Mouse (Mus musculus) fat pad, adult 2 months (tissue): ENCODE results near the gene BC025920.
"Not testable (repeated sequence)": the region's sequence is repeated elsewhere in the genome, so short reads cannot be mapped to it uniquely, and the experiment has no call there.

Experiments
- DNase-seq: peaks from one replicate; pipeline ENCODE4 v3.0.0-alpha.2; 2011; ENCODE audit warnings: low read depth, low spot score; ENCODE audit errors: extremely low read depth

The BC025920 gene

GRCm38 (mm10) chr10:81602741-81603151 lies 3.3 kb upstream of the BC025920 start:
- DNase-seq: no peak

DNA sequence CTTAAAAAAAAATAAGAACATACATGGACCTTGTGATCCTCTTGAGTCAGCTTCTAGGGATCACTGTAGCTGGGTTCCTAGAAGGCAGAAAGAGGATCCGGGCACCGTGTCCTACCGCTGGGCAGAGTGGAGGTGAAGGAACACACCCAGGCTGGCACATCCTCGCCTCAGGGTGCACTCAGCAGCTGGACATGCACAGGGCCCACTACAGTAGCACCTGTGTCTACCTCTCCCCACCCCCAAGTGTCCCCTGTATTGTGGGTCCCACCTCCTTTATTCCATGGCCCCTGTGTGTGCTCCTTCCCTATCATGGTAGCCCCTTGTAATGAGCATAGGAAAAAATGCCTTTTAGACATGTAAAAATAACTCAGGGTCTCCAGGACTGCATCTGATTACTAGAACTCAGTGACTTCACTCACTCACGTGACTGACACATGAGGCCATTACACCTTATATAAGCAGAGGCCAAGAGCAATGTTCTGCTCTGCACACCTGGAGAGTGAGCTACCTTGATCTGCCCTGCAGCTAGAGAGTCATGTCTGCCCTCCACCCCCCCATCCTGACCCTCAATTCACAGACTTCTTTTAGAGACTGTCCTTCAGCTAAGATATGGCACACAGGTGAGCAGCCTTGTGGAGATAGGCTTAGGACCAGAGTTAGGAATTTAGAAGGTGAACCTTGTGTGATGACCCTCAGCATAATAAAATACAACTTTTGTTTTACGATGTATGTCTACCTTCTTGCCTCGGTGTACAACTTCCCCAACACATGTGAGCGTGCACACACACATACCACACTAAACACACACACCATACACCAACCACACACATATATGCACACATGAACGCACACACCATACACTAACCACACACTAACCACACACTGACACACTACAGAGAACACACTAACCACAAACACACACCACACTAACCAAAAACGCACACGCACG lies 1.8 kb upstream of the BC025920 start:
- no peak for DNase-seq

GRCm38 (mm10) chr10:81604968-81605665 lies 953 bp upstream of the BC025920 start:
- no peak for DNase-seq

DNA sequence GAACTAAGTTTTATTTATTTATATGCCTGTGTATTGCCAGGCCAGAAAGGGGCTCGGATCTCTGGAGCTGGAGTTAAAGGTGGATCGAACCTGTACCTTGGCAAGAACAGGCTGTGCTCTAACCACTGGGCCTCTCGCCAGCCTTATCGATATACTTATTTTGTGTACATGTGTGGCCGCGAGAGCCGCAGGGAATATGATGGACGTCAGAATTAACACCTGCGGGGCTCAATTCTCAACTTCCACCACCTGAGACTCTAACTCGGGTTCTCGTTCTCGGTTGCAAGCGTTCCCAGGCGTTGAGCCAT lies 450 bp upstream of the BC025920 start:
- no peak for DNase-seq

DNA sequence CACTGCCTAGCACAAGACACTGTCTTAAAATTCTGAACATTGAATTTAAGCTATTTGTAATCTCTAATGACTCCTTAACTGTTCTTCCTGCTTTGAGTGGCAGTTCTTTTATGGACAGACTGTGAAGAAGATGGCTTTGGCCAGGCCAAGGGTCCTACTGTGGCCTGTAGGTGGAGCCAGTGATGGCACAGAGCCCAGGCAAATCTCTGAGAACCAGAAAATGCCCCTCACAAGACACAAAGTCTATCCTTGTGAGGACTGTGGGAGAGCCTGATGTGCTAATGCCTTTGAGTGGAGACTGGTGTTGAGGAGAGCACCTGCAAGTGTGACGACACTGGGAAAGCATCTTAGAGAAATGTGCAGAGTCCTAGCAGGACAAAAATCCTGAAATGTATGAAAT lies 2.2 kb downstream of the BC025920 start:
- DNase-seq: no peak

DNA sequence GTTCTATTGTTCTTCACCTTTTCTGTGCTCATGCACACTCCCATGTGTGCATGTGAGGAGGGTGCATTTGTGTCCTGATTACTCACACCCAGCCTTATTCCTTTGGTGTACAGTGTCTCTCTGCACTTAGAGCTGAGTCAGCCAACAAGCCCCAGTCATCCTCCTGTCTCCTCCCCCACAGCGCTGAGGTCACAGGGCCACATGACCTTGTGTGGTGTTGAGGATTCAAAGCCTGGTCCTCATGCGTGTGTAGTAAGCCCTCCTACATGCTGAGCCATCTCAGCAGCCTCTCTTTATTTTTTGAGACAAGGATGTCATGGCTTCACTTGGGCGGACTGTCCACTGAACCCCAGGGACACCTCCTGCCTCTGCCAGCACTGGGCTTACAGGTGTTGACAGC lies 6.7 kb downstream of the BC025920 start:
- no peak for DNase-seq

DNA sequence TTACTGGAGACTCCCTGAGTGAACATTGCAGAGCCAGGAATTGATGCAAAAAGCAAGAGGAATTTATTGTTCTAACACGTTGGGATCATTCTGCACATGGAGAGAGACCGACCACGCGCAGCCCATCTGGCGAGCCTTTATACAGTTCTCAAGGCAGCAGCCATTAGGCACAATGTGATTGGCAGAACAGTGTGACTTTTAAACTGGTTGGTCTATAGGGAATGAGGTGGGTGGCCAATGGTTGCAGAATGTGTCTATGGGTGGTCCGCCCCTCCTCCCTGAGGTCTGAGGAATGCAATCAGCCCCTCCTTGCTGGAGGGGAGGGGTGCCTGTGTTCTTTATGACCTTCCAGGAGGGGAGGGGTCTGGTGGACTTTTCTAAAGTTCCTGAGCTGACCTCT lies 9.4 kb downstream of the BC025920 start:
- DNase-seq: no peak

DNA sequence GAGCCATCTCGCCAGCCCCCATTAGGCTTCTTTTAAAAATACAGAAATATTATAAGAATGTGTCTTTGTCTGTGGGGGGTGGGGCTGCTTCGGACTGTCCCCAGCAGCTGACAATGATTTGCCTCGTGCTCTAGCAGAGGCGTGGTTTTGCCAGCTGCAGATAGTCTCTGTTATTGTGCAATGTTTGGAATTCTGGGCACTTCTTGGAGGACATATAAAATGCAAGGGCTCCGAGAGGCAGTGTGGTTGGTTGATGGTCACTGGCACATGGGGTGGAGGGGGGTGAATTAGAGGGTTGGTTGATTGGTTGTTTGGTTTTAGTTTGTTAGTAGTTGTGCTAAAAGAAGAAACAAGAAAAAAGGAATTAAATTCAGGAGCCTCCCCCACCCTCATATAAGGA lies 13.9 kb downstream of the BC025920 start:
- DNase-seq: no peak

GRCm38 (mm10) chr10:81620786-81621185 lies 14.7 kb downstream of the BC025920 start:
- DNase-seq: no peak

GRCm38 (mm10) chr10:81623441-81623840 lies 17.4 kb downstream of the BC025920 start:
- DNase-seq: no peak

GRCm38 (mm10) chr10:81626101-81626993 lies 20.3 kb downstream of the BC025920 start:
- DNase-seq: no peak

DNA sequence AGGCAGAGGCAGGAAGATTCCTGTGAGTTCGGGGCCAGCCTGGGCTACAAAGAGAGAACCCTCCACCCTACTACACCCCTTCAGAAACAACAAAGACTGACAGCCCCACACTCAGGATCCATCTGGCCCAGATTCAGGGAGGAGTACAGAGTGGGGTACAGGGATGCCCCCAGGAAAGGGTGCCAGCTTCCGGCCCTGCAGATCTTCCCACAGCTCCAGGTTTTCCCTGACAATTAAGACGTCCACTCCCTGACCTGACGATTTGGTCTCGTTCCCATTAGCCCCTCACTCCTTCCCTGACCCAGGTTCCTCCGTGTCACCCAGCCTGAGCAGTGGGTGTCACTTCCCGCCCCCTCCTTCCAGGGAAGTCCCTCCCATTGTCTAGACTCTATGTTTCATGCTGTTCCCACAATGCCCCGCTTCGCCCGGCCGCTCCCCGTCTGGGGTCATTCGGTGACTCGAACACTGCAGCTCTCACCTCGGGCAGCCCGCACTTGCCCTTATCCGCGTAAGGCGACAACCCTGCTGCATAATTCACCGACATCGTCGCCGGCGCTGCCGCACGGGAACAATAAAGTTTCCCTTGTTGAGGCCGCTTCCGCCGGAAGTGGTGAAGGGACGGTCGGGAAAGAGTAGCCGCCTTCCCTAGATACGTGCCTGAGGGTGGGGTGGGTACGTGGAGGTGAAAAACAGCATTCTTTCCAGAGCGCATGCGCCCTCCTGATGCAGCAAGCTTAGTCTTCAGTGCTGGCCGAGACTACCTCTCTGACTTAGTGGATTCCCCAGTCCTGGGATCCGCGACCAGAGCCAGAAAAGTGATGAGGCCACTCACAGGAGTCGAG lies 21.1 kb downstream of the BC025920 start, which contains the start of gene Sirt6:
Sirt6 (minus strand) TSS at position 804 of the 842 bp plus-strand sequence.
- DNase-seq: no peak

GRCm38 (mm10) chr10:81627836-81628220 lies 21.8 kb downstream of the BC025920 start:
- no peak for DNase-seq

GRCm38 (mm10) chr10:81628390-81628789 lies 22.3 kb downstream of the BC025920 start, which contains the start of gene Ankrd24:
Gene Ankrd24, plus strand, starts transcription at chr10:81628540.
- no peak for DNase-seq

DNA sequence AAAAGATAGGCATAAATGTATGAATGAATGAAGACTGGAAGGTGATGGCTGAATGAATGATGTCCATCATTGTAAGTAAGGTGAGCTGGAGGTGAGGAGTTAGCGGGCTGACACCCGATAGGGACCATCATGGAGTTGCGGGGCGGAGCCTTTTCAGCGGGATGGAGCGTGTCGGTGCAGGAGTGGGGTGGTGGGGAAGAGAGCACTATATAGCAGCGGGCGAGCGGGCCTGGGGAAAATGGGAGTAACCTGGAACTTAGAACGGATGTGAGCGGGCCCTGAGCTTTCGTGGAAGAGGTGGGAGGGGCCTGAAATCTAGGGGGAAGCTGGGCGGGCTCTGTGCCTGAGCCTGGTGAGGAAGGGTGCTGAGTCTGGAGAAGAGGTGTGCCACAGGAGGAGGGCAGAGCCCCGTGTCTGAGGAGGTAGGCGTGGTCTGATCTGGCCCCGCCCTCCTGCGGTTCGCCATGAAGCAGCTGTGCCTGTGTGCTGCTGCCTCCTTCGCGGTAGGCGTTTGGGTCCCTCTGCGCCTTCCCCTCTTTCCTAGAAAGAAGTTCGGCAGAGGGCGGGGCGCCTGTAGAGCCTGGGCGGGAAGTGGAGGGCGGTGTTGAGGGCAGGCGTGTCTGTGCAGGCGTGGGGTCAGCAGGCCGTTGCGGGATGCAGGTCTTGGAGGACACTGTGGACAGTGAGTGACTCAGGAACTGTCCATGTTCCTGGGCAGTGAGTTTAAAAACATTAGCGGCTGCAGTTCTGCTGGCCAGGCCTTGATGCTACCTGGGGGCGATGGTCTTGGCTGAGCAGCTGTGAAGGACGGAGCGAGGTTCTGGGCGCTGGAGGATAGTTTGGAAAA lies 27.4 kb downstream of the BC025920 start:
- no peak for DNase-seq

DNA sequence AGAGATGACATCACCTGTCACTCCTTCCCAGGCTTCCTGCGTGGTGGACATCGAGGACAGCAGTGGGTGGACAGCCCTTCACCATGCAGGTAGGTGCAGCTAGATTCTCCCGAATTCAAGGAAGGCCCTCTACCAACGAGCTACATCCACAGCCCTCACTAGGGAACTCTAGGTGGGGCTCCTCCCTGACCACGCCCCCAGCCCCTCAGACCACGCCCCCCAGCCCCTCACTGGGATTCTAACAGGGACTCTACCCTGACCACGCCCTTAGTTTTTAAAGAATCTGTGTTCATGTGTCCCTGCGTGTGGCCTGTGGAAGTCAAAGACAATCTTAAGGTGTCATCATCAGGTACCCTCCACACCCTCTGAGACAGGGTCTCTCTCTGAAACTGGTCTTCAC lies 30.3 kb downstream of the BC025920 start:
- no peak for DNase-seq

DNA sequence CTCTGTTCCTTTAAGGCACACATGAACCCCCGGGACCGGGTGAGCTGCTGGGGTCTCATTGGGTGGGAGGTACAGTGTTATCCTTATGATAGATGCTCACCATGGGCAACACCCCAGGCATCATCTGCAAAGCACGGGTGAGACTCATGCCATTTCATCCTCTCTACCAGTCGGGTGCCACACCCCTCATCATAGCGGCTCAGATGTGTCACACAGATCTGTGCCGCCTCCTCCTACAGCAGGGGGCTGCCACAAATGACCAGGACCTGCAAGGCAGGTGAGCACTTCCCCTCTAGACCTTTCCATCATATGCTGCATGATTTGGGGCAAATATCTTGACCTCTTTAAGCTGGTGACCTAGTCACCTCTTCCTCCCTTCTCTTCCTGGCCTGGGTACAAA lies 32.0 kb downstream of the BC025920 start:
- DNase-seq: no peak

DNA sequence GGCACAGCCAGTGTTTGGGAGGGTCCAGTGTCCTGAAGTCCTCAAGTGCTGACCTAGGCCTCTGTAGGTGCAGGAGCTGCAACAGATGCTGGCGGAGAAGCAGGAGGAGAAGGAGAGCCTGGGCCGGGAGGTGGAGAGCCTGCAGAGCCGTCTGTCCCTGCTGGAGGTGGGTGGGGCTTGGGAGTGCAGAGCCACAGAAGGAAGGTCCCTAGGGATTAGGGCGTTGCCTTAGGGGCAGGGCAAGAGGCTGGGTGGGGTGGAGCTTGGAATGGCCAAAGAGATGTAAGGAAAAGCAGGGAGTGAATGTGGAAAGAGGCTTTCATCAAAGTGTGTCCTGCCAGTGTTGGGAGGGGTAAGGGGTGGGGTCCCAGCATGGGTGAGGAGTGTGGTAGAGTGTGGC lies 34.8 kb downstream of the BC025920 start:
- DNase-seq: not testable (repeated sequence)

GRCm38 (mm10) chr10:81641566-81641965 lies 35.5 kb downstream of the BC025920 start:
- DNase-seq: no peak
